Mouse (Mus musculus): ENCODE measurements at regions not wholly inside any gene's neighbourhood (a gene's known extent, or its start where the extent isn't known, plus 50 kb on each side); places are given as distances from the start of the nearest gene placed in this dataset.

GRCm38 (mm10) chr16:29147766-29148165 is 61.7 kb upstream of the Hrasls start:
- no peak for ATAC-seq (ENCODE audit: low FRiP score, low read depth)
- no peaks in the 10 kb centered on the region for H3K36me3 ChIP-seq
- no peaks in the 10 kb centered on the region for H3K4me1 ChIP-seq (replicated peaks)
- H3K4me3 ChIP-seq, result no peak overlapping the region
- H3K9ac ChIP-seq, result no peak overlapping the region
- no peaks in the 10 kb centered on the region for H3K27me3 ChIP-seq
- no peaks in the 10 kb centered on the region for H3K9me3 ChIP-seq
- no peak overlapping the region for H3K4me2 ChIP-seq
- WGBS, result 67% methylated on average over 1 of the region's 1 CpGs
- H3K27ac ChIP-seq (replicated peaks), result no peak overlapping the region

GRCm38 (mm10) chr16:29119217-29119616 is 90.3 kb upstream of the Hrasls start:
- Histone ChIP-seq H3K4me3 (no peak overlapping the region), H3K9me3 (no peaks in the 10 kb centered on the region), H3K27ac (replicated peaks) (no peak overlapping the region), H3K27me3 (no peaks in the 10 kb centered on the region), H3K4me1 (replicated peaks) (no peaks in the 10 kb centered on the region), H3K36me3 (no peaks in the 10 kb centered on the region), H3K9ac (no peak overlapping the region), H3K4me2 (no peak overlapping the region)
- WGBS, result 84% methylated on average over 4 of the region's 4 CpGs
- no peak for ATAC-seq (ENCODE audit: low FRiP score, low read depth)

- Histone ChIP-seq H3K27ac (replicated peaks) (no peak overlapping the region), H3K9ac (no peak overlapping the region), H3K9me3 (no peaks in the 10 kb centered on the region), H3K4me2 (no peak overlapping the region), H3K4me3 (no peak overlapping the region), H3K36me3 (no peaks in the 10 kb centered on the region), H3K27me3 (no peaks in the 10 kb centered on the region), H3K4me1 (replicated peaks) (no peaks in the 10 kb centered on the region)
- 80% methylated on average over 4 of the region's 4 CpGs for WGBS
- no peak for ATAC-seq (ENCODE audit: low FRiP score, low read depth)
These were observed 112.7 kb upstream of the Hrasls start for GRCm38 (mm10) chr16:29096791-29097190.

- H3K4me1 ChIP-seq (replicated peaks), result no peaks in the 10 kb centered on the region
- H3K27me3 ChIP-seq, result no peaks in the 10 kb centered on the region
- no peak overlapping the region for H3K27ac ChIP-seq (replicated peaks)
- no peak overlapping the region for H3K4me2 ChIP-seq
- 79% methylated on average over 3 of the region's 3 CpGs for WGBS
- no peak overlapping the region for H3K9ac ChIP-seq
- H3K36me3 ChIP-seq, result no peaks in the 10 kb centered on the region
- ATAC-seq (ENCODE audit: low FRiP score, low read depth), result no peak
- no peaks in the 10 kb centered on the region for H3K9me3 ChIP-seq
- no peak overlapping the region for H3K4me3 ChIP-seq
These were observed 136.5 kb upstream of the Mb21d2 start for GRCm38 (mm10) chr16:29065961-29066360.

GRCm38 (mm10) chr16:29065097-29065785 is 135.8 kb upstream of the Mb21d2 start:
- H3K4me1 ChIP-seq (replicated peaks), result no peaks in the 10 kb centered on the region
- H3K4me3 ChIP-seq, result no peak overlapping the region
- no peak for ATAC-seq (ENCODE audit: low FRiP score, low read depth)
- H3K4me2 ChIP-seq, result no peak overlapping the region
- H3K27ac ChIP-seq (replicated peaks), result no peak overlapping the region
- H3K9me3 ChIP-seq, result no peaks in the 10 kb centered on the region
- H3K9ac ChIP-seq, result no peak overlapping the region
- 93% methylated on average over 4 of the region's 4 CpGs for WGBS
- H3K27me3 ChIP-seq, result no peaks in the 10 kb centered on the region
- no peaks in the 10 kb centered on the region for H3K36me3 ChIP-seq

- Histone ChIP-seq H3K36me3 (no peaks in the 10 kb centered on the region), H3K4me1 (replicated peaks) (no peaks in the 10 kb centered on the region), H3K27me3 (no peaks in the 10 kb centered on the region), H3K27ac (replicated peaks) (no peak overlapping the region), H3K9me3 (no peaks in the 10 kb centered on the region), H3K4me2 (no peak overlapping the region), H3K4me3 (no peak overlapping the region), H3K9ac (no peak overlapping the region)
- no peak for ATAC-seq (ENCODE audit: low FRiP score, low read depth)
These were observed 133.9 kb upstream of the Mb21d2 start for GRCm38 (mm10) chr16:29063377-29063776.

- H3K27me3 ChIP-seq, result no peaks in the 10 kb centered on the region
- WGBS, result 74% methylated on average over 5 of the region's 5 CpGs
- H3K4me2 ChIP-seq, result no peak overlapping the region
- H3K9me3 ChIP-seq, result no peaks in the 10 kb centered on the region
- H3K4me3 ChIP-seq, result no peak overlapping the region
- no peaks in the 10 kb centered on the region for H3K36me3 ChIP-seq
- ATAC-seq (ENCODE audit: low FRiP score, low read depth), result no peak
- H3K4me1 ChIP-seq (replicated peaks), result 0 out of 2 replicates have a peak, but pooled peaks cover 4% of the 10 kb centered on the region
- H3K27ac ChIP-seq (replicated peaks), result no peak overlapping the region
- no peak overlapping the region for H3K9ac ChIP-seq
These were observed 127.6 kb upstream of the Mb21d2 start for GRCm38 (mm10) chr16:29057076-29057475.

- H3K4me2 ChIP-seq, result peak overlapping the region; percentile 20
- H3K27ac ChIP-seq (replicated peaks), result 0 out of 2 replicates have a peak overlapping the region, but pooled peaks have one; percentile 21
- no peak overlapping the region for H3K9ac ChIP-seq
- H3K9me3 ChIP-seq, result no peaks in the 10 kb centered on the region
- no peaks in the 10 kb centered on the region for H3K27me3 ChIP-seq
- 0 out of 2 replicates have a peak, but pooled peaks cover 4% of the 10 kb centered on the region for H3K4me1 ChIP-seq (replicated peaks)
- no peak overlapping the region for H3K4me3 ChIP-seq
- ATAC-seq (ENCODE audit: low FRiP score, low read depth), result peak; percentile 51; the same call in 1 of the 2 replicates
- WGBS, result 28% methylated on average over 8 of the region's 8 CpGs
- H3K36me3 ChIP-seq, result no peaks in the 10 kb centered on the region
These were observed 125.0 kb upstream of the Mb21d2 start for GRCm38 (mm10) chr16:29054423-29054822.

- H3K27ac ChIP-seq (replicated peaks), result no peak overlapping the region
- H3K9me3 ChIP-seq, result no peaks in the 10 kb centered on the region
- H3K4me2 ChIP-seq, result no peak overlapping the region
- no peaks in the 10 kb centered on the region for H3K27me3 ChIP-seq
- H3K36me3 ChIP-seq, result no peaks in the 10 kb centered on the region
- no peak for ATAC-seq (ENCODE audit: low FRiP score, low read depth)
- no peak overlapping the region for H3K4me3 ChIP-seq
- no peaks in the 10 kb centered on the region for H3K4me1 ChIP-seq (replicated peaks)
- WGBS, result 86% methylated on average over 6 of the region's 6 CpGs
- H3K9ac ChIP-seq, result no peak overlapping the region
These were observed 117.0 kb upstream of the Mb21d2 start for GRCm38 (mm10) chr16:29046453-29046993.

- Histone ChIP-seq H3K4me1 (replicated peaks) (peaks cover 18% of the 10 kb centered on the region), H3K27ac (replicated peaks) (no peak overlapping the region), H3K9ac (no peak overlapping the region), H3K4me3 (no peak overlapping the region), H3K4me2 (no peak overlapping the region), H3K36me3 (no peaks in the 10 kb centered on the region), H3K9me3 (no peaks in the 10 kb centered on the region), H3K27me3 (no peaks in the 10 kb centered on the region)
- ATAC-seq (ENCODE audit: low FRiP score, low read depth), result no peak
- WGBS, result 73% methylated on average over 5 of the region's 5 CpGs
These were observed 106.0 kb upstream of the Mb21d2 start for GRCm38 (mm10) chr16:29035523-29035922.

GRCm38 (mm10) chr16:29034053-29034794 is 104.8 kb upstream of the Mb21d2 start:
- Histone ChIP-seq H3K4me1 (replicated peaks) (peaks cover 18% of the 10 kb centered on the region), H3K27me3 (no peaks in the 10 kb centered on the region), H3K9me3 (no peaks in the 10 kb centered on the region), H3K27ac (replicated peaks) (peak overlapping the region; percentile 61), H3K9ac (no peak overlapping the region), H3K4me3 (no peak overlapping the region), H3K4me2 (peak overlapping the region; percentile 46), H3K36me3 (no peaks in the 10 kb centered on the region)
- peak; percentile 82 for ATAC-seq (ENCODE audit: low FRiP score, low read depth)
- WGBS, result 20% methylated on average over 16 of the region's 16 CpGs

- 79% methylated on average over 5 of the region's 5 CpGs for WGBS
These were observed 103.9 kb upstream of the Mb21d2 start for GRCm38 (mm10) chr16:29033357-29033756.

More at GRCm38 (mm10) chr16:29033357-29033756, 103.9 kb upstream of the Mb21d2 start:
- Histone ChIP-seq H3K4me1 (replicated peaks) (peaks cover 18% of the 10 kb centered on the region), H3K36me3 (no peaks in the 10 kb centered on the region), H3K9me3 (no peaks in the 10 kb centered on the region), H3K4me2 (no peak overlapping the region), H3K4me3 (no peak overlapping the region), H3K27ac (replicated peaks) (no peak overlapping the region), H3K27me3 (no peaks in the 10 kb centered on the region), H3K9ac (no peak overlapping the region)
- ATAC-seq (ENCODE audit: low FRiP score, low read depth), result no peak
